ENCODE assay signal across 7 mouse cellular contexts in the genomic region with DNA sequence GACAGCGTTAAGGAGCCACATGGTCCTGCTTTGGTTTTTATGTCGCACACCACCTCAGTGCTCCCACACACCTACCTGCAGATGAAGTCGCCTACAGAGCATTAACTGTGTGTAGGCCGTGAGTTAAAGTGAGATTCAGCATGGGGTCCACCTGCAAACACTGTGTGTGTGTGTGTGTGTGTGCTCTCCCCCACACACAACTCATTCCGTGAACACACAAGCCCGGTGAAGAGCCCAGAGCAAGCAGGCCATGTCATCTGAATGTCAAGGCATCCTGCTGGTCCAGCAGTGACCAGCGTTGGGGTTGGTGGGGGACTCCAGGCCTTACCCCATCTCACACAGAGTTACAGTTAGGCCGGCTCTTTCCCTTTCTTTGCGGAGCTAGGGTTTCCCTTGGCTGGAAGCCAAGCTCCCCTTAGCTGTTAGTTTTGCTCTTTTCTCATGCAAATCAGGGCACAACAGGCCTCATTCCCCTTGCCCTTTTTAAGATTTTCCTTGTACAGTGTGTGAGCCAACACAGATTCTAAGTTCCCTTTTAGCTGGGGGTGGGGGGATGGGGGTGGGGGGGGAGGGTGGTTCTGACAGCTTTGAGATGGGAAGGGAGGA.
DNase-seq lines count a peak whose midpoint lies in the region; ATAC-seq lines count a peak whose summit lies in the region.

No protein-coding gene starts in this region.

- 18% methylated on average over 9 of the region's 9 CpGs for WGBS in embryonic facial prominence, embryonic 11.5 days
- 6% methylated on average over 9 of the region's 9 CpGs for WGBS in hindbrain, embryonic 13.5 days
- WGBS in neural tube, embryonic 13.5 days, result 10% methylated on average over 9 of the region's 9 CpGs

- intact Hi-C loops in left cerebral cortex, postnatal 4 days (cut with DNase I), result no loop called here

- ATAC-seq in embryonic facial prominence, embryonic 11.5 days (replicated peaks; ENCODE audit: insufficient number of reproducible peaks, low FRiP score, low TSS enrichment, low read depth), result peak; percentile 74; the same call in 1 of the 2 replicates
- ATAC-seq in hindbrain, embryonic 13.5 days (ENCODE audit: low FRiP score), result peak; percentile 81
- peak; percentile 74 for ATAC-seq in neural tube, embryonic 13.5 days (ENCODE audit: low read depth)

- no peaks in the 10 kb centered on the region for H3K27me3 ChIP-seq in embryonic facial prominence, embryonic 11.5 days (ENCODE audit: control insufficient read depth, insufficient read depth, low read length)
- H3K27me3 ChIP-seq in hindbrain, embryonic 13.5 days, result no peaks in the 10 kb centered on the region
- no peaks in the 10 kb centered on the region for H3K27me3 ChIP-seq in neural tube, embryonic 13.5 days

- H3K4me1 ChIP-seq in embryonic facial prominence, embryonic 11.5 days (ENCODE audit: control insufficient read depth, insufficient read depth, low read length), result peaks cover 3% of the 10 kb centered on the region; the same call in 1 of the 2 replicates
- peaks cover 53% of the 10 kb centered on the region for H3K4me1 ChIP-seq in hindbrain, embryonic 13.5 days (replicated peaks)
- peaks cover 60% of the 10 kb centered on the region for H3K4me1 ChIP-seq in neural tube, embryonic 13.5 days (replicated peaks)

- no peaks in the 10 kb centered on the region for H3K36me3 ChIP-seq in embryonic facial prominence, embryonic 11.5 days (replicated peaks; ENCODE audit: control insufficient read depth, insufficient read depth, low read depth, low read length)
- H3K36me3 ChIP-seq in hindbrain, embryonic 13.5 days, result no peaks in the 10 kb centered on the region
- no peaks in the 10 kb centered on the region for H3K36me3 ChIP-seq in neural tube, embryonic 13.5 days

- no peak overlapping the region for H3K4me2 ChIP-seq in embryonic facial prominence, embryonic 11.5 days (ENCODE audit: low read depth, low read length)
- peak overlapping the region; percentile 21; the same call in 1 of the 2 replicates for H3K4me2 ChIP-seq in hindbrain, embryonic 13.5 days
- H3K4me2 ChIP-seq in neural tube, embryonic 13.5 days, result 0 out of 2 replicates have a peak overlapping the region, but pooled peaks have one; percentile 18

- H3K27ac ChIP-seq in embryonic facial prominence, embryonic 11.5 days (replicated peaks; ENCODE audit: low read depth, low read length), result no peak overlapping the region
- H3K27ac ChIP-seq in hindbrain, embryonic 13.5 days, result peak overlapping the region; percentile 77
- peak overlapping the region; percentile 79 for H3K27ac ChIP-seq in neural tube, embryonic 13.5 days (replicated peaks)

- H3K9me3 ChIP-seq in embryonic facial prominence, embryonic 11.5 days (replicated peaks; ENCODE audit: control insufficient read depth, low read length), result no peaks in the 10 kb centered on the region
- H3K9me3 ChIP-seq in hindbrain, embryonic 13.5 days, result no peaks in the 10 kb centered on the region
- no peaks in the 10 kb centered on the region for H3K9me3 ChIP-seq in neural tube, embryonic 13.5 days

- H3K4me3 ChIP-seq in embryonic facial prominence, embryonic 11.5 days (ENCODE audit: low read depth, low read length), result no peak overlapping the region
- H3K4me3 ChIP-seq in hindbrain, embryonic 13.5 days, result no peak overlapping the region
- no peak overlapping the region for H3K4me3 ChIP-seq in neural tube, embryonic 13.5 days

- DNase-seq in left cerebral cortex, postnatal 4 days, result peak; percentile 43
- DNase-seq in left cerebral cortex, adult 18-20 months (ENCODE audit: low spot score in 2 of 2), result no peak
- DNase-seq in embryonic facial prominence, embryonic 11.5 days (ENCODE audit: low spot score), result peak; percentile 63
- no peak for DNase-seq in cerebellum, postnatal 36 days
- no peak for DNase-seq in heart, adult 9 months (ENCODE audit: low spot score in 2 of 2)

- H3K9ac ChIP-seq in embryonic facial prominence, embryonic 11.5 days (replicated peaks; ENCODE audit: low read length), result no peak overlapping the region
- H3K9ac ChIP-seq in hindbrain, embryonic 13.5 days, result no peak overlapping the region
- no peak overlapping the region for H3K9ac ChIP-seq in neural tube, embryonic 13.5 days

Comparison
In these comparisons a context has a peak if more than half of its experiments do, and no peak if none do; other contexts are left out.
1. DNase-seq: peak in left cerebral cortex, postnatal 4 days (single experiment) and embryonic facial prominence, embryonic 11.5 days (single experiment); none in left cerebral cortex, adult 18-20 months (0 of 2), cerebellum, postnatal 36 days (0 of 2) and heart, adult 9 months (0 of 2).
2. Peak in every context shown above with its lines, with median percentiles within 50 percentile points of each other: ATAC-seq.